Mouse (Mus musculus) midbrain, embryonic 10.5 days (tissue): Measurements from ENCODE around the gene Rabgap1l. TPM values are rescaled to one million over a fixed set of nuclear protein-coding genes. Genes with fewer than 3 reads are reported as not detected.

ENCODE experiments used
- DNase-seq: peaks from one replicate; pipeline ENCODE4 v3.0.0-alpha.2; 2017; ENCODE audit warnings: low spot score
- H3K27ac ChIP-seq: fragments of 300-500 bp; sonication (generic); replicated peaks from 2 replicates; pipeline ENCODE4 v1.5.1; 2016; ENCODE audit warnings: mild to moderate bottlenecking
- H3K27me3 ChIP-seq: fragments of 300-500 bp; sonication (generic); 2 replicates; pipeline ENCODE4 v1.6.1; 2016; ENCODE audit warnings: low read depth, mild to moderate bottlenecking; ENCODE audit not compliant: poor library complexity, severe bottlenecking
- H3K36me3 ChIP-seq: fragments of 300-500 bp; sonication (generic); 2 replicates; pipeline ENCODE4 v1.6.1; 2016; ENCODE audit warnings: mild to moderate bottlenecking, moderate library complexity
- H3K4me1 ChIP-seq: fragments of 300-500 bp; sonication (generic); 2 replicates; pipeline ENCODE4 v1.6.1; 2016
- H3K4me3 ChIP-seq: fragments of 300-500 bp; sonication (generic); 2 replicates; pipeline ENCODE4 v1.5.1; 2016; ENCODE audit warnings: mild to moderate bottlenecking, moderate library complexity
- H3K9me3 ChIP-seq: fragments of 300-500 bp; sonication (generic); replicated peaks from 2 replicates; pipeline ENCODE4 v1.6.1; 2016; ENCODE audit warnings: mild to moderate bottlenecking
- WGBS: fragments of 180-500 bp; shearing (Covaris S2); methylation state at CpG from one replicate; pipeline ENCODE4 v1.1.7; 2016; 5-methylcytosine and 5-hydroxymethylcytosine counted together
- polyA plus RNA-seq: library from polyadenylated mRNA; unstranded; fragments of >200 nt; fragmentation: Nextera tagmentation; extraction: Ambion mirVana; gene quantifications from 2 replicates; pipeline ENCODE4 v1.2.1, GENCODE M21; 2016

Rabgap1l gene
- polyA plus RNA-seq, 1 experiment from 2014 or later, result 6.8 TPM

- Histone ChIP-seq H3K36me3 (no peaks in the 10 kb centered on the region), H3K27me3 (no peaks in the 10 kb centered on the region), H3K27ac (no peak overlapping the region), H3K4me3 (no peak overlapping the region), H3K4me1 (no peaks in the 10 kb centered on the region), H3K9me3 (no peaks in the 10 kb centered on the region)
- WGBS, result 71% methylated on average over 2 of the region's 2 CpGs
- DNase-seq, result no peak
These were observed 12.3 kb upstream of the Rabgap1l start for GRCm38 (mm10) chr1:160805268-160805667.

- Histone ChIP-seq H3K4me1 (no peaks in the 10 kb centered on the region), H3K27ac (no peak overlapping the region), H3K27me3 (no peaks in the 10 kb centered on the region), H3K36me3 (no peaks in the 10 kb centered on the region), H3K9me3 (no peaks in the 10 kb centered on the region), H3K4me3 (no peak overlapping the region)
- 80% methylated on average over 3 of the region's 3 CpGs for WGBS
- no peak for DNase-seq
These were observed 7.0 kb upstream of the Rabgap1l start for GRCm38 (mm10) chr1:160799972-160800371.

- no peak overlapping the region for H3K4me3 ChIP-seq
- 81% methylated on average over 2 of the region's 2 CpGs for WGBS
- no peaks in the 10 kb centered on the region for H3K36me3 ChIP-seq
These were observed 2.0 kb upstream of the Rabgap1l start for GRCm38 (mm10) chr1:160795016-160795415.

GRCm38 (mm10) chr1:160793791-160794757 is 1.1 kb upstream of the Rabgap1l start:
- Histone ChIP-seq H3K27ac (no peak overlapping the region), H3K36me3 (no peaks in the 10 kb centered on the region), H3K4me3 (no peak overlapping the region), H3K9me3 (no peaks in the 10 kb centered on the region), H3K4me1 (peaks cover 14% of the 10 kb centered on the region), H3K27me3 (peaks cover 10% of the 10 kb centered on the region)
- DNase-seq, result no peak
- 79% methylated on average over 13 of the region's 13 CpGs for WGBS

More at GRCm38 (mm10) chr1:160795016-160795415, 2.0 kb upstream of the Rabgap1l start:
- Histone ChIP-seq H3K27me3 (peaks cover 10% of the 10 kb centered on the region), H3K4me1 (peaks cover 14% of the 10 kb centered on the region), H3K9me3 (no peaks in the 10 kb centered on the region), H3K27ac (no peak overlapping the region)
- DNase-seq, result no peak

GRCm38 (mm10) chr1:160792156-160792685 is 790 bp downstream of the Rabgap1l start:
- peak overlapping the region; percentile 87 for H3K4me3 ChIP-seq
- peak overlapping the region; percentile 88 for H3K27ac ChIP-seq
- no peaks in the 10 kb centered on the region for H3K36me3 ChIP-seq
- peaks cover 10% of the 10 kb centered on the region for H3K27me3 ChIP-seq
- peaks cover 14% of the 10 kb centered on the region for H3K4me1 ChIP-seq
- no peaks in the 10 kb centered on the region for H3K9me3 ChIP-seq
- WGBS, result under 1% methylated on average over 51 of the region's 51 CpGs
- DNase-seq, result peak; percentile 55

- peaks cover 14% of the 10 kb centered on the region for H3K4me1 ChIP-seq
- H3K27ac ChIP-seq, result peak overlapping the region; percentile 88; the same call in 1 of the 2 replicates
- peak overlapping the region; percentile 87 for H3K4me3 ChIP-seq
- no peaks in the 10 kb centered on the region for H3K9me3 ChIP-seq
- no peaks in the 10 kb centered on the region for H3K36me3 ChIP-seq
- WGBS, result 13% methylated on average over 20 of the region's 20 CpGs
- DNase-seq, result no peak
- peaks cover 10% of the 10 kb centered on the region for H3K27me3 ChIP-seq
These were observed 1.4 kb downstream of the Rabgap1l start for GRCm38 (mm10) chr1:160791381-160792155.

GRCm38 (mm10) chr1:160790630-160791029 is 2.4 kb downstream of the Rabgap1l start:
- H3K27ac ChIP-seq, result no peak overlapping the region
- H3K4me1 ChIP-seq, result peaks cover 14% of the 10 kb centered on the region
- H3K4me3 ChIP-seq, result no peak overlapping the region
- H3K9me3 ChIP-seq, result no peaks in the 10 kb centered on the region
- no peak for DNase-seq
- H3K27me3 ChIP-seq, result peaks cover 10% of the 10 kb centered on the region
- H3K36me3 ChIP-seq, result no peaks in the 10 kb centered on the region

GRCm38 (mm10) chr1:160789876-160790275 is 3.1 kb downstream of the Rabgap1l start:
- H3K27ac ChIP-seq, result no peak overlapping the region
- no peak for DNase-seq
- no peak overlapping the region for H3K4me3 ChIP-seq
- H3K9me3 ChIP-seq, result no peaks in the 10 kb centered on the region
- H3K27me3 ChIP-seq, result peaks cover 10% of the 10 kb centered on the region
- peaks cover 14% of the 10 kb centered on the region for H3K4me1 ChIP-seq
- no peaks in the 10 kb centered on the region for H3K36me3 ChIP-seq
- 78% methylated on average over 3 of the region's 3 CpGs for WGBS

- 84% methylated on average over 1 of the region's 1 CpGs for WGBS
- H3K4me3 ChIP-seq, result no peak overlapping the region
These were observed 5.1 kb downstream of the Rabgap1l start for GRCm38 (mm10) chr1:160787926-160788325.

GRCm38 (mm10) chr1:160787164-160787563 is 5.8 kb downstream of the Rabgap1l start:
- Histone ChIP-seq H3K27me3 (peaks cover 4% of the 10 kb centered on the region; the same call in 1 of the 2 replicates), H3K4me3 (no peak overlapping the region), H3K27ac (no peak overlapping the region), H3K9me3 (no peaks in the 10 kb centered on the region), H3K36me3 (no peaks in the 10 kb centered on the region), H3K4me1 (peaks cover 10% of the 10 kb centered on the region)
- 88% methylated on average over 3 of the region's 3 CpGs for WGBS
- no peak for DNase-seq

More at GRCm38 (mm10) chr1:160787926-160788325, 5.1 kb downstream of the Rabgap1l start:
- Histone ChIP-seq H3K27ac (no peak overlapping the region), H3K4me1 (peaks cover 14% of the 10 kb centered on the region), H3K9me3 (no peaks in the 10 kb centered on the region), H3K36me3 (no peaks in the 10 kb centered on the region), H3K27me3 (peaks cover 4% of the 10 kb centered on the region; the same call in 1 of the 2 replicates)
- DNase-seq, result no peak

GRCm38 (mm10) chr1:160786571-160786970 is 6.4 kb downstream of the Rabgap1l start:
- DNase-seq, result no peak
- H3K4me3 ChIP-seq, result no peak overlapping the region
- peaks cover 4% of the 10 kb centered on the region; the same call in 1 of the 2 replicates for H3K4me1 ChIP-seq
- H3K27me3 ChIP-seq, result peaks cover 4% of the 10 kb centered on the region; the same call in 1 of the 2 replicates
- WGBS, result 84% methylated on average over 3 of the region's 3 CpGs
- no peak overlapping the region for H3K27ac ChIP-seq
- H3K36me3 ChIP-seq, result no peaks in the 10 kb centered on the region
- H3K9me3 ChIP-seq, result no peaks in the 10 kb centered on the region

- 76% methylated on average over 4 of the region's 4 CpGs for WGBS
These were observed 7.3 kb downstream of the Rabgap1l start for GRCm38 (mm10) chr1:160785681-160786225.

More at GRCm38 (mm10) chr1:160785681-160786225, 7.3 kb downstream of the Rabgap1l start:
- H3K27me3 ChIP-seq, result no peaks in the 10 kb centered on the region
- H3K9me3 ChIP-seq, result no peaks in the 10 kb centered on the region
- no peak for DNase-seq
- no peak overlapping the region for H3K27ac ChIP-seq
- H3K4me1 ChIP-seq, result no peaks in the 10 kb centered on the region
- H3K36me3 ChIP-seq, result no peaks in the 10 kb centered on the region
- H3K4me3 ChIP-seq, result no peak overlapping the region
